Mouse (Mus musculus): ENCODE measurements at regions not wholly inside any gene's neighbourhood (a gene's known extent, or its start where the extent isn't known, plus 50 kb on each side); places are given as distances from the start of the nearest gene placed in this dataset.
"Not testable (repeated sequence)": the region's sequence is repeated elsewhere in the genome, so short reads cannot be mapped to it uniquely, and the experiment has no call there.

GRCm38 (mm10) chr1:51600425-51600824 is 122.2 kb upstream of the Nabp1 start:
- ATAC-seq (ENCODE audit: low TSS enrichment), result peak; percentile 72; the same call in 1 of the 2 replicates

GRCm38 (mm10) chr1:51596935-51597820 is 119.0 kb upstream of the Nabp1 start:
- ATAC-seq (ENCODE audit: low TSS enrichment), result peak; percentile 97

- no peak for ATAC-seq (ENCODE audit: low TSS enrichment)
These were observed 116.4 kb upstream of the Nabp1 start for GRCm38 (mm10) chr1:51594666-51595065.

GRCm38 (mm10) chr1:51593621-51594441 is 115.6 kb upstream of the Nabp1 start:
- ATAC-seq (ENCODE audit: low TSS enrichment), result no peak

- ATAC-seq (ENCODE audit: low TSS enrichment), result no peak
These were observed 113.7 kb upstream of the Nabp1 start for GRCm38 (mm10) chr1:51591886-51592285.

- no peak for ATAC-seq (ENCODE audit: low TSS enrichment)
These were observed 112.6 kb upstream of the Nabp1 start for GRCm38 (mm10) chr1:51590606-51591400.

- ATAC-seq (ENCODE audit: low TSS enrichment), result peak; percentile 78
These were observed 106.8 kb upstream of the Nabp1 start for GRCm38 (mm10) chr1:51584925-51585424.

- ATAC-seq (ENCODE audit: low TSS enrichment), result no peak
These were observed 105.6 kb upstream of the Nabp1 start for GRCm38 (mm10) chr1:51583871-51584270.

GRCm38 (mm10) chr1:51580074-51580473 is 101.8 kb upstream of the Nabp1 start:
- no peak for ATAC-seq (ENCODE audit: low TSS enrichment)

- ATAC-seq (ENCODE audit: low TSS enrichment), result no peak
These were observed 99.5 kb upstream of the Nabp1 start for GRCm38 (mm10) chr1:51577701-51578100.

GRCm38 (mm10) chr1:51572314-51573078 is 94.3 kb upstream of the Nabp1 start:
- no peak for ATAC-seq (ENCODE audit: low TSS enrichment)

- no peak for ATAC-seq (ENCODE audit: low TSS enrichment)
These were observed 91.4 kb upstream of the Nabp1 start for GRCm38 (mm10) chr1:51569625-51570024.

- peak; percentile 55; the same call in 1 of the 2 replicates for ATAC-seq (ENCODE audit: low TSS enrichment)
These were observed 88.0 kb upstream of the Nabp1 start for GRCm38 (mm10) chr1:51566170-51566649.

GRCm38 (mm10) chr1:51556616-51557015 is 78.4 kb upstream of the Nabp1 start:
- ATAC-seq (ENCODE audit: low TSS enrichment), result not testable (repeated sequence)

GRCm38 (mm10) chr1:51553738-51554137 is 75.5 kb upstream of the Nabp1 start:
- no peak for ATAC-seq (ENCODE audit: low TSS enrichment)

- ATAC-seq (ENCODE audit: low TSS enrichment), result no peak
These were observed 73.4 kb upstream of the Nabp1 start for GRCm38 (mm10) chr1:51551624-51552023.

GRCm38 (mm10) chr1:51542801-51543200 is 64.6 kb upstream of the Nabp1 start:
- ATAC-seq (ENCODE audit: low TSS enrichment), result no peak

GRCm38 (mm10) chr1:51539634-51540033 is 61.4 kb upstream of the Nabp1 start:
- ATAC-seq (ENCODE audit: low TSS enrichment), result no peak

- no peak for ATAC-seq (ENCODE audit: low TSS enrichment)
These were observed 60.6 kb upstream of the Nabp1 start for GRCm38 (mm10) chr1:51538836-51539235.

GRCm38 (mm10) chr1:51537765-51538360 is 59.6 kb upstream of the Nabp1 start:
- no peak for ATAC-seq (ENCODE audit: low TSS enrichment)
